Mouse (Mus musculus): ENCODE results near the gene Prrx1.

- TF ChIP-seq POLR2A (IDR thresholded peaks at IDR 0.05; ENCODE audit: borderline replicate concordance, control insufficient read depth, low read depth, low read length) (no peak), CTCF (IDR thresholded peaks at IDR 0.05; ENCODE audit: control insufficient read depth, insufficient read depth, low read length) (no peak)
Observed at GRCm38 (mm10) chr1:163257298-163257697, 56.2 kb downstream of the Prrx1 start.
